Mouse (Mus musculus): ENCODE measurements around the gene Zbtb46. TPM values are rescaled to one million over a fixed set of nuclear protein-coding genes. Genes with fewer than 3 reads are reported as not detected.

The Zbtb46 gene
- polyA plus RNA-seq, 1 experiment from 2014 or later: 9.1 TPM

- H3K4me2 ChIP-seq (replicated peaks; ENCODE audit: low read depth, low read length): no peak overlapping the region
- 67% methylated on average over 1 of the region's 1 CpGs for WGBS
- H3K36me3 ChIP-seq (ENCODE audit: control insufficient read depth, insufficient read depth, low read length): no peaks in the 10 kb centered on the region
- H3K4me3 ChIP-seq (ENCODE audit: low read depth, low read length): no peak overlapping the region
- H3K4me1 ChIP-seq (ENCODE audit: control insufficient read depth, insufficient read depth, low read length): 0 out of 2 replicates have a peak, but pooled peaks cover 4% of the 10 kb centered on the region
- H3K9ac ChIP-seq (replicated peaks; ENCODE audit: low read depth, low read length): no peak overlapping the region
- no peak overlapping the region for H3K27ac ChIP-seq (ENCODE audit: low read length)
- ATAC-seq (ENCODE audit: insufficient number of reproducible peaks, insufficient read depth, low FRiP score, low read depth): no peak
- H3K9me3 ChIP-seq (ENCODE audit: control insufficient read depth, low read depth, low read length): no peaks in the 10 kb centered on the region
- H3K27me3 ChIP-seq (ENCODE audit: control insufficient read depth, insufficient read depth, low read length): no peaks in the 10 kb centered on the region
Measured at GRCm38 (mm10) chr2:181472256-181472827, 13.1 kb upstream of the Zbtb46 start.

- no peaks in the 10 kb centered on the region for H3K36me3 ChIP-seq (ENCODE audit: control insufficient read depth, insufficient read depth, low read length)
- 0 out of 2 replicates have a peak, but pooled peaks cover 4% of the 10 kb centered on the region for H3K4me1 ChIP-seq (ENCODE audit: control insufficient read depth, insufficient read depth, low read length)
- no peak overlapping the region for H3K4me3 ChIP-seq (ENCODE audit: low read depth, low read length)
- H3K4me2 ChIP-seq (replicated peaks; ENCODE audit: low read depth, low read length): no peak overlapping the region
- H3K9ac ChIP-seq (replicated peaks; ENCODE audit: low read depth, low read length): no peak overlapping the region
- no peaks in the 10 kb centered on the region for H3K27me3 ChIP-seq (ENCODE audit: control insufficient read depth, insufficient read depth, low read length)
- WGBS: 43% methylated on average over 5 of the region's 5 CpGs
- ATAC-seq (ENCODE audit: insufficient number of reproducible peaks, insufficient read depth, low FRiP score, low read depth): no peak
- no peak overlapping the region for H3K27ac ChIP-seq (ENCODE audit: low read length)
- no peaks in the 10 kb centered on the region for H3K9me3 ChIP-seq (ENCODE audit: control insufficient read depth, low read depth, low read length)
Measured at GRCm38 (mm10) chr2:181471246-181471645, 12.0 kb upstream of the Zbtb46 start.

- H3K4me1 ChIP-seq (ENCODE audit: control insufficient read depth, insufficient read depth, low read length): 0 out of 2 replicates have a peak, but pooled peaks cover 4% of the 10 kb centered on the region
- H3K4me3 ChIP-seq (ENCODE audit: low read depth, low read length): no peak overlapping the region
- H3K9me3 ChIP-seq (ENCODE audit: control insufficient read depth, low read depth, low read length): no peaks in the 10 kb centered on the region
- H3K36me3 ChIP-seq (ENCODE audit: control insufficient read depth, insufficient read depth, low read length): no peaks in the 10 kb centered on the region
- WGBS: 60% methylated on average over 2 of the region's 2 CpGs
- H3K27me3 ChIP-seq (ENCODE audit: control insufficient read depth, insufficient read depth, low read length): no peaks in the 10 kb centered on the region
- no peak overlapping the region for H3K27ac ChIP-seq (ENCODE audit: low read length)
- no peak overlapping the region for H3K4me2 ChIP-seq (replicated peaks; ENCODE audit: low read depth, low read length)
- ATAC-seq (ENCODE audit: insufficient number of reproducible peaks, insufficient read depth, low FRiP score, low read depth): no peak
- H3K9ac ChIP-seq (replicated peaks; ENCODE audit: low read depth, low read length): no peak overlapping the region
Measured at GRCm38 (mm10) chr2:181470285-181470684, 11.1 kb upstream of the Zbtb46 start.

GRCm38 (mm10) chr2:181465423-181465822 lies 6.2 kb upstream of the Zbtb46 start:
- H3K27me3 ChIP-seq (ENCODE audit: control insufficient read depth, insufficient read depth, low read length): no peaks in the 10 kb centered on the region
- peaks cover 2% of the 10 kb centered on the region for H3K4me1 ChIP-seq (ENCODE audit: control insufficient read depth, insufficient read depth, low read length)
- no peak for ATAC-seq (ENCODE audit: insufficient number of reproducible peaks, insufficient read depth, low FRiP score, low read depth)
- no peak overlapping the region for H3K4me3 ChIP-seq (ENCODE audit: low read depth, low read length)
- H3K4me2 ChIP-seq (replicated peaks; ENCODE audit: low read depth, low read length): no peak overlapping the region
- no peak overlapping the region for H3K27ac ChIP-seq (ENCODE audit: low read length)
- no peaks in the 10 kb centered on the region for H3K36me3 ChIP-seq (ENCODE audit: control insufficient read depth, insufficient read depth, low read length)
- no peak overlapping the region for H3K9ac ChIP-seq (replicated peaks; ENCODE audit: low read depth, low read length)
- WGBS: 55% methylated on average over 3 of the region's 3 CpGs
- H3K9me3 ChIP-seq (ENCODE audit: control insufficient read depth, low read depth, low read length): no peaks in the 10 kb centered on the region

- Histone ChIP-seq H3K4me2 (replicated peaks; ENCODE audit: low read depth, low read length) (no peak overlapping the region), H3K4me1 (ENCODE audit: control insufficient read depth, insufficient read depth, low read length) (peaks cover 5% of the 10 kb centered on the region), H3K9me3 (ENCODE audit: control insufficient read depth, low read depth, low read length) (no peaks in the 10 kb centered on the region), H3K36me3 (ENCODE audit: control insufficient read depth, insufficient read depth, low read length) (no peaks in the 10 kb centered on the region), H3K4me3 (ENCODE audit: low read depth, low read length) (no peak overlapping the region), H3K27ac (ENCODE audit: low read length) (no peak overlapping the region), H3K27me3 (ENCODE audit: control insufficient read depth, insufficient read depth, low read length) (no peaks in the 10 kb centered on the region), H3K9ac (replicated peaks; ENCODE audit: low read depth, low read length) (no peak overlapping the region)
- WGBS: 38% methylated on average over 7 of the region's 7 CpGs
- no peak for ATAC-seq (ENCODE audit: insufficient number of reproducible peaks, insufficient read depth, low FRiP score, low read depth)
Measured at GRCm38 (mm10) chr2:181463008-181463738, 3.9 kb upstream of the Zbtb46 start.

- 89% methylated on average over 1 of the region's 1 CpGs for WGBS
- H3K36me3 ChIP-seq (ENCODE audit: control insufficient read depth, insufficient read depth, low read length): no peaks in the 10 kb centered on the region
- no peak for ATAC-seq (ENCODE audit: insufficient number of reproducible peaks, insufficient read depth, low FRiP score, low read depth)
- no peak overlapping the region for H3K9ac ChIP-seq (replicated peaks; ENCODE audit: low read depth, low read length)
- no peak overlapping the region for H3K4me2 ChIP-seq (replicated peaks; ENCODE audit: low read depth, low read length)
- no peak overlapping the region for H3K27ac ChIP-seq (ENCODE audit: low read length)
- no peaks in the 10 kb centered on the region for H3K27me3 ChIP-seq (ENCODE audit: control insufficient read depth, insufficient read depth, low read length)
- peaks cover 9% of the 10 kb centered on the region for H3K4me1 ChIP-seq (ENCODE audit: control insufficient read depth, insufficient read depth, low read length)
- no peak overlapping the region for H3K4me3 ChIP-seq (ENCODE audit: low read depth, low read length)
- H3K9me3 ChIP-seq (ENCODE audit: control insufficient read depth, low read depth, low read length): no peaks in the 10 kb centered on the region
Measured at GRCm38 (mm10) chr2:181462604-181463003, 3.4 kb upstream of the Zbtb46 start.

GRCm38 (mm10) chr2:181461536-181462100 lies 2.4 kb upstream of the Zbtb46 start:
- 91% methylated on average over 1 of the region's 1 CpGs for WGBS
- Histone ChIP-seq H3K27me3 (ENCODE audit: control insufficient read depth, insufficient read depth, low read length) (no peaks in the 10 kb centered on the region), H3K9me3 (ENCODE audit: control insufficient read depth, low read depth, low read length) (no peaks in the 10 kb centered on the region), H3K4me2 (replicated peaks; ENCODE audit: low read depth, low read length) (no peak overlapping the region), H3K9ac (replicated peaks; ENCODE audit: low read depth, low read length) (no peak overlapping the region), H3K4me3 (ENCODE audit: low read depth, low read length) (no peak overlapping the region), H3K4me1 (ENCODE audit: control insufficient read depth, insufficient read depth, low read length) (peaks cover 9% of the 10 kb centered on the region), H3K36me3 (ENCODE audit: control insufficient read depth, insufficient read depth, low read length) (no peaks in the 10 kb centered on the region), H3K27ac (ENCODE audit: low read length) (no peak overlapping the region)
- no peak for ATAC-seq (ENCODE audit: insufficient number of reproducible peaks, insufficient read depth, low FRiP score, low read depth)

GRCm38 (mm10) chr2:181459673-181460621 lies 721 bp upstream of the Zbtb46 start:
- Histone ChIP-seq H3K36me3 (ENCODE audit: control insufficient read depth, insufficient read depth, low read length) (no peaks in the 10 kb centered on the region), H3K27ac (ENCODE audit: low read length) (peak overlapping the region; percentile 74; the same call in 1 of the 2 replicates), H3K4me3 (ENCODE audit: low read depth, low read length) (peak overlapping the region; percentile 95), H3K9ac (replicated peaks; ENCODE audit: low read depth, low read length) (peak overlapping the region; percentile 48), H3K27me3 (ENCODE audit: control insufficient read depth, insufficient read depth, low read length) (no peaks in the 10 kb centered on the region), H3K9me3 (ENCODE audit: control insufficient read depth, low read depth, low read length) (no peaks in the 10 kb centered on the region), H3K4me1 (ENCODE audit: control insufficient read depth, insufficient read depth, low read length) (peaks cover 9% of the 10 kb centered on the region), H3K4me2 (replicated peaks; ENCODE audit: low read depth, low read length) (peak overlapping the region; percentile 98)
- under 1% methylated on average over 70 of the region's 71 CpGs for WGBS
- peak; percentile 60 for ATAC-seq (ENCODE audit: insufficient number of reproducible peaks, insufficient read depth, low FRiP score, low read depth)

Measured in stomach, embryonic 14.5 days (tissue).